Mouse (Mus musculus) kidney, embryonic 16.5 days (tissue): Measurements from ENCODE around the gene Timd2. TPM values are rescaled to one million over a fixed set of nuclear protein-coding genes. Genes with fewer than 3 reads are reported as not detected.
"Not testable (repeated sequence)": the region's sequence is repeated elsewhere in the genome, so short reads cannot be mapped to it uniquely, and the experiment has no call there.

Source experiments
- ATAC-seq: fragments of 200-750 bp; cut with Nextera tagmentation; 2 replicates; pipeline ENCODE4 v1.8.0; 2017; ENCODE audit warnings: moderate TSS enrichment; ENCODE audit not compliant: low FRiP score, low TSS enrichment
- H3K27ac ChIP-seq: fragments of 300-500 bp; sonication (generic); 2 replicates; pipeline ENCODE4 v1.5.1; 2014; ENCODE audit warnings: low read length
- H3K27me3 ChIP-seq: fragments of 300-500 bp; sonication (generic); 2 replicates; pipeline ENCODE4 v1.6.1; 2014; ENCODE audit warnings: low read length, control low read depth, mixed read lengths; ENCODE audit not compliant: insufficient read depth
- H3K36me3 ChIP-seq: fragments of 300-500 bp; sonication (generic); 2 replicates; pipeline ENCODE4 v1.6.1; 2014; ENCODE audit warnings: low read length, control low read depth, mixed read lengths; ENCODE audit not compliant: insufficient read depth
- H3K4me1 ChIP-seq: fragments of 300-500 bp; sonication (generic); 2 replicates; pipeline ENCODE4 v1.6.1; 2014; ENCODE audit warnings: low read length, control low read depth, mixed read lengths; ENCODE audit not compliant: insufficient read depth
- H3K4me2 ChIP-seq: fragments of 300-500 bp; sonication (generic); replicated peaks from 2 replicates; pipeline ENCODE4 v1.6.1; 2014; ENCODE audit warnings: low read depth, low read length
- H3K4me3 ChIP-seq: fragments of 300-500 bp; sonication (generic); 2 replicates; pipeline ENCODE4 v1.5.1; 2014; ENCODE audit warnings: mild to moderate bottlenecking, low read length
- H3K9ac ChIP-seq: fragments of 300-500 bp; sonication (generic); replicated peaks from 2 replicates; pipeline ENCODE4 v1.6.1; 2014; ENCODE audit warnings: low read length
- H3K9me3 ChIP-seq: fragments of 300-500 bp; sonication (generic); 2 replicates; pipeline ENCODE4 v1.6.1; 2016; ENCODE audit warnings: low read length, control low read depth
- WGBS: fragments of 180-500 bp; shearing (Covaris S2); extraction: QIAGEN DNeasy Blood & Tissue Kit; methylation state at CpG from one replicate; pipeline ENCODE4 v1.1.7; 2014; 5-methylcytosine and 5-hydroxymethylcytosine counted together
- polyA plus RNA-seq: library from polyadenylated mRNA; unstranded; fragments of >200 nt; fragmentation: Nextera tagmentation; extraction: Ambion mirVana; gene quantifications from 2 replicates; pipeline ENCODE4 v1.2.1, GENCODE M21; 2015

The Timd2 gene
- polyA plus RNA-seq, 1 experiment from 2014 or later, result 0.30 TPM

DNA sequence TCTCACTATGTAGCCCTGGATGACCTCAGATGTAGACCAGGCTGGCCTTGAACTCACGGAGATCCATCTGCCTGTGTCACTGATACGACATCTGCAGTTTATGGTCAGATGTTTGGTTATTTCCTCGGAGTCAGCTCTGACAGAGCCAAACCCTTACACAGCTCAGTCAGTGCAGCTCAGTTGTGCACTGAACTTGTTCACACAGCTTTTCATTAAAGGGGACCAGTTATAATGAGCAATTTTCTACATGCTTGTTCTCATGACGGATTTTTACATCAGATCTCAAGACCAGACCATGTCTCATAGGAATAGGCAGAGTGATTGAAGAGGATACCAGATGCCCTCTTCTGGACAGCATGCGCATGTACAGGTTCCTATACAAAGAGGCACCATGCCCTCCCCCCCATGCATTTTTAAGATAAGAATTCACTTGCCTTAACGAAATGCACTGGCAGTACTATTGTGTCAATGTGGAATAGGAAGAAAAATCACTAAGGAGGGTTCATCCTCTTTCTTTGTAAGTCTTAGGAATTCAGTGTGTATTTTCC is 26.5 kb upstream of the Timd2 start:
- no peaks in the 10 kb centered on the region for H3K4me1 ChIP-seq
- no peak overlapping the region for H3K4me2 ChIP-seq
- 0 out of 2 replicates have a peak, but pooled peaks cover 2% of the 10 kb centered on the region for H3K9me3 ChIP-seq
- no peak for ATAC-seq
- no peak overlapping the region for H3K9ac ChIP-seq
- no peak overlapping the region for H3K27ac ChIP-seq
- no peaks in the 10 kb centered on the region for H3K36me3 ChIP-seq
- WGBS, result 60% methylated on average over 6 of the region's 6 CpGs
- no peak overlapping the region for H3K4me3 ChIP-seq
- no peaks in the 10 kb centered on the region for H3K27me3 ChIP-seq

DNA sequence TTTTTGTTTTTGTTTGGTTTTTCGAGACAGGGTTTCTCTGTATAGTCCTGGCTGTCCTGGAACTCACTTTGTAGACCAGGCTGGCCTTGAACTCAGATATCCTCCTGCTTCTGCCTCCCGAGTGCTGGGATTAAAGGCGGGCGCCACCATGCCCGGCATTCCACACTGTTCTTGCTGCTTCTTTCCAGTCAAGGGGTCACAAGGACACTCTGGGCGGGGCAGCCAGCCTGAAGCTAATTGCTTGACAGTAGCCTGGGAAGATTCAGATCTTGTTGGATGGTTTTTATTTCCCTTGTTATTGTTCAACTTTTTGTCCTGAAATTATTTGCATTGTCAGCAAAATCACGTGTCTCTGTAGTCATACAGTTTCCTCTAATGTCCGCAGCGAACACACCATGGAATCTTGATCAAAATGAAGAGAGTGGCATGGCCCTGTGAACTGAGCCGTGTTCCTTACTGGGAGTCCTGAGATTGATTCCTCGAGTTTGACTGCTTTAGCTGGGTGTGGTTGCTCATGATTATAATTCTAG is 24.7 kb upstream of the Timd2 start:
- no peak overlapping the region for H3K27ac ChIP-seq
- H3K9me3 ChIP-seq, result 0 out of 2 replicates have a peak, but pooled peaks cover 2% of the 10 kb centered on the region
- H3K4me2 ChIP-seq, result no peak overlapping the region
- H3K9ac ChIP-seq, result no peak overlapping the region
- H3K4me1 ChIP-seq, result no peaks in the 10 kb centered on the region
- no peak overlapping the region for H3K4me3 ChIP-seq
- ATAC-seq, result no peak
- 82% methylated on average over 11 of the region's 11 CpGs for WGBS
- H3K27me3 ChIP-seq, result no peaks in the 10 kb centered on the region
- no peaks in the 10 kb centered on the region for H3K36me3 ChIP-seq

DNA sequence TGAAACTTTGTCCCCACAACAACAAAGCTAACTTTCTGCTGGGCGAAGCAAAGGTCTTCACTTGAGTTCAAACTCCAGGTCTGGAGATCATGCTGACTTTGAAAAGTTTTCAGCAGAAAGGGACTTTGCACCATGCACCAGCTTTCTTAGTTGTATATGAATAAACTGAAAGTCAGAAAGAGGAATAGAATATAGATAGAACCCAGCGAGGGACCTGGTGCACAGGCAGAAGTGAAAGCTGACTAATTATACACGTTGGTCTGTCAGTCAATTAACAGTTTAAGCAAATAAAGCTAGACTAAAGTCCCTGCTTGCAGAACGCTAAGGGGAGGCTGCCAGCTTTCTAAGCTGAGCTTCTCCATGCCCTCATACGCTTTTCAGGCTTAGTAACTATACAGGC is 8.0 kb downstream of the Timd2 start:
- H3K9ac ChIP-seq, result no peak overlapping the region
- no peak overlapping the region for H3K27ac ChIP-seq
- no peak overlapping the region for H3K4me2 ChIP-seq
- no peak for ATAC-seq
- no peak overlapping the region for H3K4me3 ChIP-seq
- H3K4me1 ChIP-seq, result no peaks in the 10 kb centered on the region
- H3K36me3 ChIP-seq, result no peaks in the 10 kb centered on the region
- no peaks in the 10 kb centered on the region for H3K9me3 ChIP-seq
- H3K27me3 ChIP-seq, result no peaks in the 10 kb centered on the region
- WGBS, result 79% methylated on average over 5 of the region's 5 CpGs

DNA sequence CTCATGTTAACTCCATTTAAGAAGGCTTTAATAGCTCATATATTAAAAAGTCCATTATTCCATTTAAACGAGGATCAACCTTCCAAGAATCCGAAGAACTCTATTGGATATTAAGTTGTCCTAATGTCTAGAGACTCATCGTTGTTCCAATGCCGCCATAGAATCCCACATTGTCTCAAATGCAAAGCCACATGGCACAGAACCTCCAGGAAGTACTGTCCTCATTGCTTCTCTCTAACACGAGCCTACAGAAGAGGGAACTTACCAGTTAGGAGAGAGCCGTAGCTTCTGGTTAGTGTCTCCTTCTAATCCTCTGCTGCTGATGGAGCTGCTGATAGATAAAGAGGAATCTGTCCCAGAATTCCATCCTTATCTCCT is 8.6 kb downstream of the Timd2 start:
- no peak for ATAC-seq
- Histone ChIP-seq H3K36me3 (no peaks in the 10 kb centered on the region), H3K27ac (no peak overlapping the region), H3K9me3 (no peaks in the 10 kb centered on the region), H3K9ac (no peak overlapping the region), H3K27me3 (no peaks in the 10 kb centered on the region), H3K4me3 (no peak overlapping the region), H3K4me2 (no peak overlapping the region), H3K4me1 (no peaks in the 10 kb centered on the region)
- 92% methylated on average over 6 of the region's 6 CpGs for WGBS

DNA sequence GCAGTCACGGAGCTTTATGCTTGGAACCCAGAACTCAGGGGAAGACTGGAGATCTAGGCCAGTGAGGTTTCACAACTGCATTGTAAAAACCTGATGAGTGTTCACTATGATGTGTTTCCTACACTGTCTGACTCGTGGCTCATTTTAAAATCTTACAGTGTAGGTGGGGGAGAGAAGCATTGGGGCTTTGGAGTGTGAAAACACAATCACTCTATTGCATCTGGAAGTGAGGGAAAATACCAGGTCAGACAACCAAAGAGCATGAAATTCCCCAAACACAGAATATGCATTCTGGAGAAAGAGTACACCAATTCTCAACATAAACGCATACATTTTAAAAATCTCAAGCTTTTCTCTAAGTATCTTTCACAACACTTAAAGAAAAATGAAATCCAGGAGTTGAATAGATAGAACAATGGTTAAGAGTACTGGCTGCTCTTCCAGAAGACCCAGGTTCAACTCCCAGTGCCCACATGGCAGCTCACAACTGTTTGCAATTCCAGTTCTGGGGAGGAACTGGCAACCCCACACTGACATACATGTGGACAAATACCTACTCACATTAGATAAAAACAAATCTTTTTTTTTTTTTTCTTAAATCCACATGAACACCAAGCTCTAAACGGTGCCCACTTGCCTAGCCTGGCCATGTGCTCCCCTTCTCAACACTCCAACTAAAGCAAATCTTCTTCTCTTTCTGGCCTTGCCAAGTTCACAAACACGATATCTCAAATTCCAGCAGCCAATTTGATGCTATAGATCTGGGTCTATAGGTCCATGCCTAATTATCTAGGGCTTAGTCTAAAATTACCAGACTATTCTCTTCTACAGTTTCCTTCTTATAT is 9.2 kb downstream of the Timd2 start:
- H3K4me1 ChIP-seq, result no peaks in the 10 kb centered on the region
- H3K4me3 ChIP-seq, result no peak overlapping the region
- H3K36me3 ChIP-seq, result no peaks in the 10 kb centered on the region
- WGBS, result 81% methylated on average over 5 of the region's 5 CpGs
- ATAC-seq, result no peak
- no peak overlapping the region for H3K27ac ChIP-seq
- no peak overlapping the region for H3K4me2 ChIP-seq
- no peak overlapping the region for H3K9ac ChIP-seq
- no peaks in the 10 kb centered on the region for H3K9me3 ChIP-seq
- no peaks in the 10 kb centered on the region for H3K27me3 ChIP-seq

DNA sequence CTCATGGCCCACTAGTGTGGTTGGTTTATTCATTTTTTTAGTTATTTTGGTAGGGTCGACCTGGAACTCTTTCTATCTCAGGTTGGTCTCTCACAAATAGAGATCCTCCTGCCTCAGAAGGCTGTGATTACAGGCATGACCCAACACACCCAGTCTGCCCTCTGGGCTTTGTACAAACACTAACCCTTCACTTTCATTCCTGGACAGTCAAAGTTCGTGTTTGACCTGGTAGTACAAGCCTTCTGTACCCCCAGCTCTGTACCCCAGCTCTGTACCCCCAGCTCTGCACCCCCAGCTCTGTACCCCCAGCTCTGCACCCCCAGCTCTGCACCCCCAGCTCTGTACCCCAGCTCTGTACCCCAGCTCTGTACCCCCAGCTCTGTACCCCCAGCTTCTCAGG is 11.0 kb downstream of the Timd2 start:
- H3K4me2 ChIP-seq, H3K36me3 ChIP-seq, H3K4me3 ChIP-seq, H3K9ac ChIP-seq, H3K9me3 ChIP-seq, H3K27me3 ChIP-seq, H3K4me1 ChIP-seq, ATAC-seq, H3K27ac ChIP-seq: not testable (repeated sequence)
- WGBS, result 68% methylated on average over 2 of the region's 2 CpGs

DNA sequence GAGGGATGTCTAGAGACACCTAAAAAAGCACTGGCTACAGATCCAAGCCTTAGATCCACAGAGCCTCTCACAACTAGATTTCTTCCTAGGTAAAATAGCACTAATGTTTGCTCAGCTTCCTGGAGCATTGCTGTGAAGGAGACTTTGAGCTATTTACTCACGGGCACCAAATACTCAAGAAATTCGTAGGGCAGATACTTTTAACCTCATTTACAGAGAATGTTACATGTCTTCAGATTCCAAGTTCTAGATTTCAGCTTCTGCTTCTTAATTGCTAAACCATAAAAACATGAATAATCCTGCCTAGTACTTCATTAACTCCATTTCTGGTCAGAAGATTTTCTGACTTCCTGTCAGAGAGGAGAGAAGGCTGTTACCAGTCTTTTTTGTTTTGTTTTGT is 16.7 kb downstream of the Timd2 start:
- no peaks in the 10 kb centered on the region for H3K4me1 ChIP-seq
- H3K36me3 ChIP-seq, result no peaks in the 10 kb centered on the region
- no peak overlapping the region for H3K4me2 ChIP-seq
- no peak overlapping the region for H3K9ac ChIP-seq
- 84% methylated on average over 2 of the region's 2 CpGs for WGBS
- H3K4me3 ChIP-seq, result no peak overlapping the region
- no peak for ATAC-seq
- no peaks in the 10 kb centered on the region for H3K27me3 ChIP-seq
- no peak overlapping the region for H3K27ac ChIP-seq
- no peaks in the 10 kb centered on the region for H3K9me3 ChIP-seq

DNA sequence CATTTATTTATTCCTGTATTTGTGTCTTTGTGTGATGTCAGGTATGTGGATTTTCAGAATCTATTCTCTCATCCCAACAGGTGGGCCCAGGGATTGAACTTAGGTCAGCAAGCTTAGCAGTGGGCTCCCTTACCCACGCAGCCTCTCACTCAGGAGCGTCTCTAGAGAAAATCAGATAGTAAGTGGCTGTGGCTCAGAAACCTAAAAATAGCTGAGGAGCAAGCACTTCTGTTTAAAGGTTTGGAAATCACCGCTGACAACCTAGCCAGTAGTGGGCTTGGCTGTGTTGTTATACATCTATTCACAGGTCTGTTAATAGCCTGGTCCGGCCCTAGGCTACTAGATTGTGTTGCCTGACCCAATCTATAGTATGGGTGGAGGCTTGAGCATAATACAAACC is 23.1 kb downstream of the Timd2 start:
- Histone ChIP-seq H3K27ac (no peak overlapping the region), H3K9ac (no peak overlapping the region), H3K4me1 (no peaks in the 10 kb centered on the region), H3K9me3 (no peaks in the 10 kb centered on the region), H3K4me2 (no peak overlapping the region), H3K36me3 (no peaks in the 10 kb centered on the region), H3K27me3 (no peaks in the 10 kb centered on the region), H3K4me3 (no peak overlapping the region)
- WGBS, result 75% methylated on average over 4 of the region's 4 CpGs
- no peak for ATAC-seq

DNA sequence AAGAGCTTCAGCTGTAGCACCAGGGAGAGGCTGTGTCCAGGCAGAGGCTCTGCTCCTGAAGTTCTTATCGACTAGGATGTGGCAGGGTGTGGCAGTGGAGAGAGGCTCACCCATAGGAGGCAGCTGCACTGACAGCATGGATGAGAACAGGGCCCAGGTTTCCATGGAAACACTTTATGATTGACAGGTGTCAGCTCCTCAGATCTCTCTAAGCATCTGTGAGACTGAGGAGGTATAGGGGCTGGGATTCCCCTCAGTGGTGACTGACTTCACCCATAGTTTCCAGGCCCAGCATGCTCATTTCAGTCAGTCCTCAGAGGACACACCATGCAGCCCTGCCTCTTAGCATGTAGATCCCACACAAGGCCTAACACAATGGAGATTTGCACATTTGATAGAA is 24.0 kb downstream of the Timd2 start:
- H3K27ac ChIP-seq, result no peak overlapping the region
- H3K36me3 ChIP-seq, result no peaks in the 10 kb centered on the region
- H3K4me1 ChIP-seq, result no peaks in the 10 kb centered on the region
- no peaks in the 10 kb centered on the region for H3K27me3 ChIP-seq
- H3K9ac ChIP-seq, result no peak overlapping the region
- H3K4me3 ChIP-seq, result no peak overlapping the region
- WGBS, result 74% methylated on average over 1 of the region's 1 CpGs
- H3K4me2 ChIP-seq, result no peak overlapping the region
- no peaks in the 10 kb centered on the region for H3K9me3 ChIP-seq
- no peak for ATAC-seq

DNA sequence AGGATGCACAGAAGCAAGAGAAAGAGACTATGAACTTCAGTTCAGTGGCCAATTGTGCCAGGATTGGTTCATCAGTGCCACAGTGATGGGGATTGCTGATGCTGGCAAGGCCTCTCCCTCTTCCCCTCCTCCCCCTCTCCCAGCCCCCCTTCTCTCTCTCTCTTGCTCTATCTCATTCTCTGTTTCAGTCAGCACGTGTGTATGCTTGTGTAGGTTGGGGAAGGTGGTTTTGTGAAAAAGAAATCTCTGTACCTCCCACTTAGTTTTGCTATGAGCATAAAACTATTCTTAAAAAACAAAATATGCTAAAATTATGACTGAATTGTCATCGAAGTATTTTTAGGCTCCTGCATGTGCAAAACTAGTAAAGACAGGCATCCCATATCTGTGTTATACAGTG is 38.9 kb downstream of the Timd2 start:
- no peak for ATAC-seq
- Histone ChIP-seq H3K4me3 (no peak overlapping the region), H3K36me3 (no peaks in the 10 kb centered on the region), H3K9ac (no peak overlapping the region), H3K9me3 (no peaks in the 10 kb centered on the region), H3K4me1 (no peaks in the 10 kb centered on the region), H3K27ac (no peak overlapping the region), H3K4me2 (no peak overlapping the region), H3K27me3 (no peaks in the 10 kb centered on the region)
- WGBS, result 78% methylated on average over 2 of the region's 2 CpGs
